24 mouse cellular contexts compared by ENCODE assay signal in genomic region chr6:128969741-128970140, GRCm38 (mm10). TPM values are rescaled to one million over a fixed set of nuclear protein-coding genes. Genes with fewer than 3 reads are reported as not detected.
DNase-seq lines count a peak whose midpoint lies in the region; ATAC-seq and TF ChIP-seq lines count a peak whose summit lies in the region.
"Had no signal": no experiment of that assay in that cellular context is flagged by ENCODE, and none has a peak within 500 bp of the region (broad histone marks: within the 10 kb centered on the region; RNA-seq: fewer than 3 reads in every experiment).

No protein-coding gene starts in this region.

- no peak overlapping the region for H3K4me3 ChIP-seq in embryonic fibroblast, embryonic 13.5 days (ENCODE audit: insufficient read depth, low read length)
- no peak overlapping the region for H3K4me3 ChIP-seq in intestine, embryonic 15.5 days (replicated peaks)
- H3K4me3 ChIP-seq: embryonic facial prominence, embryonic 10.5 days; embryonic facial prominence, embryonic 12.5 days; forebrain, embryonic 13.5 days; forebrain, embryonic 15.5 days had no signal

- no peaks in the 10 kb centered on the region for H3K36me3 ChIP-seq in intestine, embryonic 15.5 days
- H3K36me3 ChIP-seq: embryonic facial prominence, embryonic 10.5 days; embryonic facial prominence, embryonic 12.5 days; forebrain, embryonic 15.5 days; G1E had no signal

- peak overlapping the region; percentile 39; the same call in 1 of the 2 replicates for H3K27ac ChIP-seq in embryonic fibroblast, embryonic 13.5 days (ENCODE audit: insufficient read depth, low read length)
- H3K27ac ChIP-seq in intestine, embryonic 15.5 days, result no peak overlapping the region
- H3K27ac ChIP-seq: embryonic facial prominence, embryonic 10.5 days; embryonic facial prominence, embryonic 12.5 days; forebrain, embryonic 13.5 days; forebrain, embryonic 15.5 days had no signal

- no peaks in the 10 kb centered on the region for H3K4me1 ChIP-seq in embryonic fibroblast, embryonic 13.5 days (ENCODE audit: control insufficient read depth, insufficient read depth, low read length)
- H3K4me1 ChIP-seq in intestine, embryonic 15.5 days (replicated peaks), result no peaks in the 10 kb centered on the region
- H3K4me1 ChIP-seq: embryonic facial prominence, embryonic 10.5 days; embryonic facial prominence, embryonic 12.5 days; forebrain, embryonic 13.5 days; forebrain, embryonic 15.5 days had no signal

- TF ChIP-seq POLR2A in embryonic fibroblast, embryonic 13.5 days (IDR thresholded peaks at IDR 0.05; ENCODE audit: low read depth, low read length), result no peak

- H3K9ac ChIP-seq in intestine, embryonic 15.5 days, result no peak overlapping the region
- H3K9ac ChIP-seq: embryonic facial prominence, embryonic 12.5 days; forebrain, embryonic 13.5 days; forebrain, embryonic 15.5 days; forebrain, postnatal 0 days had no signal

- ATAC-seq in erythroblast, adult 5-6 weeks (replicated peaks; ENCODE audit: low FRiP score, poor library complexity, severe bottlenecking), result no peak
- ATAC-seq in activated CD4-positive, CD25-positive, alpha-beta regulatory T cell, adult 4 months, result no peak
- no peak for ATAC-seq in intestine, embryonic 15.5 days
- ATAC-seq: forebrain, embryonic 13.5 days; forebrain, embryonic 15.5 days; forebrain, postnatal 0 days; Patski had no signal

- TF ChIP-seq CTCF in embryonic fibroblast, embryonic 13.5 days (IDR thresholded peaks at IDR 0.05; ENCODE audit: borderline replicate concordance, insufficient read depth, low read length), result no peak

- H3K4me2 ChIP-seq in intestine, embryonic 15.5 days (replicated peaks), result no peak overlapping the region
- H3K4me2 ChIP-seq: embryonic facial prominence, embryonic 12.5 days; forebrain, embryonic 13.5 days; forebrain, embryonic 15.5 days had no signal

- H3K9me3 ChIP-seq in intestine, embryonic 15.5 days, result no peaks in the 10 kb centered on the region
- H3K9me3 ChIP-seq: embryonic facial prominence, embryonic 10.5 days; embryonic facial prominence, embryonic 12.5 days; forebrain, embryonic 13.5 days; forebrain, embryonic 15.5 days had no signal

- peak; percentile 71 for DNase-seq in 3T3-L1 (ENCODE audit: low read depth, low spot score)
- peak; percentile 77 for DNase-seq in Muller cell, postnatal 12 days (ENCODE audit: inconsistent ontology term)
- DNase-seq: adrenal gland, adult 8-10 months; adrenal gland, postnatal 14 days; adrenal gland, postnatal 36 days; cerebellum, adult 11-12 months; cerebellum, adult 2 months; cerebellum, adult 9-10 months; cerebellum, postnatal 10 days; cerebellum, postnatal 25 days; forebrain, postnatal 0 days had no signal

- H3K27me3 ChIP-seq in intestine, embryonic 15.5 days (replicated peaks), result no peaks in the 10 kb centered on the region
- H3K27me3 ChIP-seq: embryonic facial prominence, embryonic 12.5 days; forebrain, embryonic 13.5 days; forebrain, embryonic 15.5 days; Patski had no signal

- 79% methylated on average over 1 of the region's 1 CpGs for WGBS in intestine, embryonic 15.5 days

RNA-seq across cellular contexts. Expression of gene Clec2g, which starts 35.6 kb away (rescaled TPM):
- not detected in 2 replicates for polyA plus RNA-seq in embryonic fibroblast, embryonic 13.5 days (2011; ENCODE audit: insufficient read length, low read depth, missing spikeins)
- total RNA-seq in erythroblast, adult 5-6 weeks (2015; ENCODE audit: low replicate concordance), result not detected in 2 replicates
- 0.28 TPM in 1 of 2 replicates, not detected in the other for total RNA-seq in erythroblast, adult 5-6 weeks (2017; ENCODE audit: low replicate concordance)
- polyA plus RNA-seq in activated CD4-positive, CD25-positive, alpha-beta regulatory T cell, adult 4 months (2017; shearing (Covaris generic)), result 1 to 10 TPM in 1 of 2 experiments, not detected in 1; 3.7 TPM
- not detected in 2 replicates for polyA plus RNA-seq in intestine, embryonic 15.5 days (2015; fragmentation: Nextera tagmentation; extraction: Ambion mirVana)
- total RNA-seq: forebrain, postnatal 0 days had no signal
- polyA plus RNA-seq: C2C12; cerebellum, adult 2 months; cortical plate, adult 2 months; embryonic facial prominence, embryonic 10.5 days; embryonic facial prominence, embryonic 12.5 days; forebrain, embryonic 11.5 days; forebrain, embryonic 13.5 days; forebrain, embryonic 15.5 days; forebrain, postnatal 0 days; G1E had no signal
